Mouse (Mus musculus): ENCODE data around the gene Prrt2.

Gene Prrt2

DNA sequence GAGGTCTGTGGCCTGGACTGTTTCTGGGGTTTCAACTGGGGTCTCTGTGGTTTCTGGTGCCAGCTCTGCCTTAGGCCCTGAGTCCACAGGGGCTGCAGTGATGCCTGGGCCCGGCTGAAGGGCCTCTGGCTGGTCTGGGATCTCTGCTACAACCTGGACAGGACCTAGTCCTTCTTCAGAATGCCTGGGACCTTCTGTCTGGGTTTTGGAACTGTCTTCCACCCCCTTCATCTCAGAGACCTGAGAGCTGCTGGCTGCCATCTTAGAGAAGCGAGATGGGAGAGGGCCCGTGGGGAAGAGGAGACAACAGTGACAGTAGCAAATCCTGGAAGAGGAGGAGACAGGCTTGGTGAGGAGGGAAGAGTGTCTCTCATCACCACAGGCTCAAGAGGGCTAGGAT, 980 bp downstream of the Prrt2 start:
- DNase-seq (ENCODE audit: low read depth, low spot score): peak; percentile 70

DNA sequence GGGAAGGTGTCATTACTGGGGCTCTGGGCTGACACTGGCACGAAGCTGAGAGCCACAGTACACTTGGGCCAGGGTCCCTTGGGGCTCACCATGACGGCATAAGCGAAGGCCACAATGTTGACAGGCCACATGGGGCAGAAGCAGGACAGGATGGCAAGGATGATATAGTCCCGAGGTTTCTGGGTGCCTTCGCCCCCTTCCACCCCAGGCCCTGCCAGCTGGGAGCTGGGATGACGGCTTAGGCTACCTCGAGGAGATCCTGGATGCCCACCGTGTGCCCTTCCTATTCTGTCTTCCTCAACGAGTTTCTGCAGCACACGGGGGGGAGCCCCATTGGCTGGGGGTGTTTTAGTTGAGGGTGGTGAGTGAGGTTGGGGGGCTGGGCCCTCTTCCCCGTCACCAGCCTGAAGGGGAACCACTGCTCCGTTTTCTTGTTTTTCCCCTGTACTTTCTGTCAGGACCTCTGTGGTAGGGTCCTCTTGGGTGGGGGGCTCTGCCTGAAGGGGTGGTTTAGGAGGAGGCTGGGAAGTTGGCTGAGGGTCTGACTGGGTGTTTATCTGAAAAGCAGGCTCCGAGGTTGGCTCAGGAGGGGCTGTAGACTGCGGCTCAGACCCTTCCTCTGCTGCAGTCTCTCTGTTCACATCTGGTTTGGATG, 1.6 kb downstream of the Prrt2 start:
- no peak for DNase-seq (ENCODE audit: low read depth, low spot score)

GRCm38 (mm10) chr7:127018416-127019305, 2.4 kb downstream of the Prrt2 start:
- no peak for DNase-seq (ENCODE audit: low read depth, low spot score)

- DNase-seq (ENCODE audit: low read depth, low spot score): no peak
Observed at GRCm38 (mm10) chr7:127017950-127018345, 3.1 kb downstream of the Prrt2 start.

GRCm38 (mm10) chr7:127016971-127017949, 3.8 kb downstream of the Prrt2 start, which contains the start of gene Pagr1a:
Pagr1a (minus strand) TSS chr7:127017352.
- peak; percentile 100 for DNase-seq (ENCODE audit: low read depth, low spot score)

GRCm38 (mm10) chr7:127016486-127016938, 4.5 kb downstream of the Prrt2 start:
- peak; percentile 83 for DNase-seq (ENCODE audit: low read depth, low spot score)

DNA sequence TGATC, 4.7 kb downstream of the Prrt2 start, which contains the start of gene Pagr1b:
Pagr1b (minus strand) TSS at position 4 of the 5 bp plus-strand sequence.
- DNase-seq (ENCODE audit: low read depth, low spot score): no peak

DNA sequence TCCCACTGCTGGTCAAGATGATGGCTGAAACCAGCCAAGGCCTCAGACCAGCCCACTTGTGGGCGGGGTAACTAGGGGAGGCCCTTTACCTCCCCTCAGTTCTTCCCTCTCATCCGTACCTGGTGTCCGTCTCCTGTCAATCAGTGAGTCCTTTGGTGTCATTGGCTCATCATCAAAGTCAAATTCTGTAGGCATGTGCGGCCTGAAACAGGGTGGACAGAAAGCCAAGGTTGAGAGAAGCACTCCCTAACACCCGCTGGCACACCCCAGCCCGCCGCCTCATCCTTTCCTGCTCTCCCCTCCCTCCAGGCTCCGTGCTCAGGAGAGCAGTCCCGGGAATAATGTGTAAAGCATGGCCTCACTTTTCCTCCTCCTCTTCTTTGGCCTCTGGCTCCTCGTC, 4.9 kb downstream of the Prrt2 start:
- peak; percentile 89 for DNase-seq (ENCODE audit: low read depth, low spot score)

GRCm38 (mm10) chr7:127014993-127015392, 6.0 kb downstream of the Prrt2 start:
- DNase-seq (ENCODE audit: low read depth, low spot score): no peak

- peak; percentile 73 for DNase-seq (ENCODE audit: low read depth, low spot score)
Observed at GRCm38 (mm10) chr7:127014320-127014719, 6.7 kb downstream of the Prrt2 start, which contains the start of gene Mvp. Mvp (minus strand) TSS chr7:127014621.

DNA sequence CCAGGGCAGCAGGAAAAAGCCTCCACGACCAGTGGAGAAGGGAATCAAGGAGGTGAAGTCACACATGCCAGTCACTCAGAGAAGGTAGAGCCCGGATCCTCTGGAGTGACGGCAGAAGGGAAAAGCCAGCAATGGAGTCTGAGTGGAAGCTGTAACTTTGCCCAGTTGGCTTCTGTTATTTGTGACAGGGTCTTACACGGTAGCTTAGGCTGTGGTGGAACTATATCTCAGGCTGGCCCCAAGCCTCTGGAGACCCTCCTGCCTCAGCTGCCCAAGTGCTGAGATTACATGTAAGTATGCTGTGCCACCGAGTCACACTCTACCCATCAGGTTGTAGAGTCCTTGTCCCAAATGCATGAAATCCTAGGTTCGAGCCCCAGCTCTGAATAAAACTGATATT, 7.6 kb downstream of the Prrt2 start:
- DNase-seq (ENCODE audit: low read depth, low spot score): no peak

DNA sequence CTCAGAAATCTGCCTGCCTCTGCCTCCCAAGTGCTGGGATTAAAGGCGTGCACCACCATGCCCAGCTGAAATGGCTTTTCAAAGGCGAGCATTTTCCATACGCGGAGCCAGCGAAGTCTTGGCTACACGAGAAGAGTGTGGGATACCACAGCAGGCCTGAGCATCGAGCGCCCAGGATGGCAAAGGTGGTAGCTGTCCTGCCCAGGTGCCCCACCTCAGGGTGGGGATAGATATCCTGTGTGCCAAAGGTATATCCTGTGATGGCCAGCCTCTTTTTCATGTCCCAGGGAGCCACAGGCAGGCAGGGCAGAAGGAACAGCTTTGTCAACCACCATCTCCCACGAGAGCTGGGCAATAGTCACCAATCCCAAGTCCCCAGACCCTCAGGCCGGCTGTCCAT, 8.2 kb downstream of the Prrt2 start:
- DNase-seq (ENCODE audit: low read depth, low spot score): no peak

- DNase-seq (ENCODE audit: low read depth, low spot score): peak; percentile 45
Observed at GRCm38 (mm10) chr7:127012374-127012773, 8.6 kb downstream of the Prrt2 start.

GRCm38 (mm10) chr7:127011717-127012116, 9.3 kb downstream of the Prrt2 start:
- no peak for DNase-seq (ENCODE audit: low read depth, low spot score)

DNA sequence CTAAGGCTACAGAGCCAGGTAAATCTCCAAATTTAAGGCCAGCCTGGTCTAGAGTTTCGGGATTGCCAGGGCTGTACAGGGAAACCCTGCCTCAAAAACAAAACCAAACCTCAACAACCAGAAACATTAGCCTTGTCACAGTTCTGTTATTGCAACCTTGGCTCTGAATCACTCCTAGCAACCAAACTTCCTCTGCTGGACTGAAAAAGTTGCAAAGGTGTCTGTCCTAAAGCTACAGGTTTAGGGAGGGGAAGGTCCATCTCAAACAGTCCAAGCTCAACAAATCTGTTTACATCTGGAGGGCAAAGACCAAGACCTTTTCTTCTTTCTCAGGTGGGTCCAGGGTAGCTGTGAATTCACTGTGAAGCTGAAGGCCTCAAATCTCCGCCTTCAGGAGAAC, 10.0 kb downstream of the Prrt2 start:
- no peak for DNase-seq (ENCODE audit: low read depth, low spot score)

GRCm38 (mm10) chr7:127009307-127010085, 11.5 kb downstream of the Prrt2 start:
- no peak for DNase-seq (ENCODE audit: low read depth, low spot score)

DNA sequence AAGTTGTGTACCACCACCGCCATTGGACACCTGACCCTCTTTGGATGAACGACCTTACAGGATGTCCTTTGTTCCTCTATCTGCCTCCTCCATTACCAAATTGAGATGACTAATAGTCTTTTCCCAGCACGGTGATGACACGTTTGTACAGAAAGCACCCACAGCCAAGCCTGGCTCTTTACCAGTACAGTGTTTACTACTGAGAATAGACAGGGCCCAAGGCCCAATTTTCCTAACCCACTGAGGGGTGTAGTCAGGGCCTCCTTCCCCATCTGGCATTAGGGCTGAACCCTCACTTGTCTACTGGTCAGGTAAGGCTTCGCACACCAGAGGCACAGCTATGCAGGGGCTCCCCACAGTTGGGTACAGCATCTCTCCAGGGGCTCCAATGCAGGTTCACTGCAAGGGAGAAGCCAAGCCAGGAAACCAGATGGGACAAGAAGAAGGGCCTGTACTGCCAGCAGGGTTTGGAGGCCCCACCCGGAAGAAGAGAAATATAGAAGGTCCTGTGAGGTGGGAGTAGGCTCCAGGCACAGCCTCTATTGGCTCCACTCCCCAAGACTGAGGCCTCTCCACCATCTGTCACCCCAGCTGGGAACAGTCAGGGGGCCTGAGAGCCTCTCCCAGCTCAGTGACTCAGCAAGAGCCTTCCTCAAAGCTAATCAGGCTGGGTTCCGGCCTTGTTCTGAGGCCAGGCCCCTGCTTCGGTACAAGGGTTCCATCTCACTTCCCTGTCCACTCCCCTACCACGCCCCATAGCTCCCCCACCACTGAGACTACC, 12.6 kb downstream of the Prrt2 start:
- DNase-seq (ENCODE audit: low read depth, low spot score): peak; percentile 99

DNA sequence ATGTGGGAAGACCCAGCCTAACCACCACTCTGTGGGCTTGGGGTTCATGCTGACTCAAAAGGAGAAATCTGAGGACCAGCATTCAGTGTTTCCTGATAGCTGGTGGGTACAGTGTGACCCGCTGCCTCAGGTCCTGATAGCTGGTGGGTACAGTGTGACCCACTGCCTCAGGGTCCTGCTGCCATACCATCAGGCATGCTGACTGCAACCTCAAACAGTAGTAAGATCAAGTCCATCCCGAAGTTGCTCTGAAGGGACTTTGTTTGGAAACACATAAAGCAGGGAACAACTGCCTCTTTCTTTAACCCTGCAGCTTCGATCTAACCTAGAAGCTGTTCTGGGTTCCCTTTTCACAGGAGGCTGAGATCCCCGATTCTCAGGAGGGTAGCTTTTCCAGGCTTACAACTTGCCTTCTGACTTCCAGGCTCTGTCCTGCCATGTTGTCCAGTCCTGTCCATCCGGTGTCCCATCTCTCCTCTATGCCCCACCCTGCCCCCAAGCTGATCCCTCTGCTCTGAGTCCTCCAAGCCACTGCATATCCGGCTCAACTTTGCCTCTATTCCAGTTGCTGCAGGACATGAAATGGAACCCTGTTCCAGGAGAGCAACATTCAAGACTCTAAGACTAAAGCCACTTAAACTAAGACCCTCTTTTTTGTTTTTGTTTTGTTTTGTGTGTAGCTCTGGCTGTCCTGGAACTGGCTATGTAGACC, 13.5 kb downstream of the Prrt2 start:
- no peak for DNase-seq (ENCODE audit: low read depth, low spot score)

DNA sequence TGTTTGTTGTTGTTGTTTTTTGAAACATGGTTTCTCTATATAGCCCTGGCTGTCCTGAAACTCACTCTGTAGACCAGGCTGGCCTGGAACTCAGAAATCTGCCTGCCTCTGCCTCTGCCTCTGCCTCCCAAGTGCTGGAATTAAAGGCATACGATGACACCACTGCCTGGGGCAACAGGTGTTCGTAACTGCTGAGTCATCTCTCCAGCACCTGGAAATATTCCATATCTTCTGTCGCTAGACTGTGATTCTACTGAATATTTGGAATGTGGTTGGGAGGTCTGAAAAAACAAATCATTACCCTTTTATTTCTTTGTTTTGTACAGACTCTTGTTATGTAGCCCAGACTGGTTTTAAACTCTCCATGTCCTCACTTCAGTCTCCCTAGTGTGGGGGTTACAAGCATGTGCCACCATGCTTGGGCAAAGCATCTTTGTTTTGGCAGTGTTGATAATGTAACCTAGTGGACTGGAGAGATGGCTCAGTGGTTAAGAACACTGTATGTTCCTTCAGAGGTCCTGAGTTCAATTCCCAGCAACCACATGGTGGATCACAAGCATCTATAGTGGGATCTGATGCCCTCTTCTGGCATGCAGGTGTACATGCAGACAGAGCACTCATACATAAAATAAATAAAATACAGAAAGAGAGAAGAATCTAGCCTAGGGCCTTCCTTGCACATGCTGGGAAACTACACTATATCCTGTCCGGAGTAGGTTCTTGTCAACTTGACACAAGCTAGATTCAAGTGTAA, 16.7 kb downstream of the Prrt2 start:
- DNase-seq (ENCODE audit: low read depth, low spot score): no peak

Measured in brain, adult 2 months (tissue).